Mouse (Mus musculus): ENCODE results near the gene Fam110a.

- TF ChIP-seq CTCF (conservative IDR thresholded peaks at IDR 0.05; ENCODE audit: low read length) (no peak), NANOG (IDR thresholded peaks at IDR 0.05; ENCODE audit: borderline replicate concordance, low read length) (no peak)
These were observed 6.9 kb upstream of the Fam110a start for GRCm38 (mm10) chr2:151986958-151987357.
